Mouse (Mus musculus) embryonic facial prominence, embryonic 15.5 days (tissue): ENCODE measurements around the gene Gm45521. TPM values are rescaled to one million over a fixed set of nuclear protein-coding genes. Genes with fewer than 3 reads are reported as not detected.
"Not testable (repeated sequence)": the region's sequence is repeated elsewhere in the genome, so short reads cannot be mapped to it uniquely, and the experiment has no call there.

ENCODE experiments used
- ATAC-seq: fragments of 200-750 bp; cut with Nextera tagmentation; 2 replicates; pipeline ENCODE4 v1.8.0; 2017; ENCODE audit warnings: low read depth, moderate TSS enrichment; ENCODE audit not compliant: insufficient number of reproducible peaks, low FRiP score, low TSS enrichment
- H3K27ac ChIP-seq: fragments of 300-500 bp; sonication (generic); replicated peaks from 2 replicates; pipeline ENCODE4 v1.5.1; 2015; ENCODE audit warnings: mild to moderate bottlenecking, inconsistent platforms
- H3K27me3 ChIP-seq: fragments of 300-500 bp; sonication (generic); 2 replicates; pipeline ENCODE4 v1.6.1; 2015; ENCODE audit warnings: inconsistent platforms
- H3K36me3 ChIP-seq: fragments of 300-500 bp; sonication (generic); 2 replicates; pipeline ENCODE4 v1.6.1; 2015; ENCODE audit warnings: mild to moderate bottlenecking, inconsistent platforms
- H3K4me1 ChIP-seq: fragments of 300-500 bp; sonication (generic); 2 replicates; pipeline ENCODE4 v1.6.1; 2015; ENCODE audit warnings: inconsistent platforms
- H3K4me2 ChIP-seq: fragments of 300-500 bp; sonication (generic); replicated peaks from 2 replicates; pipeline ENCODE4 v1.6.1; 2015; ENCODE audit warnings: mild to moderate bottlenecking, inconsistent platforms
- H3K4me3 ChIP-seq: fragments of 300-500 bp; sonication (generic); replicated peaks from 2 replicates; pipeline ENCODE4 v1.5.1; 2015; ENCODE audit warnings: mild to moderate bottlenecking, inconsistent platforms
- H3K9ac ChIP-seq: fragments of 300-500 bp; sonication (generic); 2 replicates; pipeline ENCODE4 v1.6.1; 2015; ENCODE audit warnings: inconsistent platforms
- H3K9me3 ChIP-seq: fragments of 300-500 bp; sonication (generic); replicated peaks from 2 replicates; pipeline ENCODE4 v1.6.1; 2016; ENCODE audit warnings: inconsistent platforms
- WGBS: fragments of 180-500 bp; shearing (Covaris S2); methylation state at CpG from one replicate; pipeline ENCODE4 v1.1.7; 2015; 5-methylcytosine and 5-hydroxymethylcytosine counted together
- polyA plus RNA-seq: library from polyadenylated mRNA; unstranded; fragments of >200 nt; fragmentation: Nextera tagmentation; extraction: Ambion mirVana; gene quantifications from 2 replicates; pipeline ENCODE4 v1.2.1, GENCODE M21; 2015

Gene Gm45521
- polyA plus RNA-seq, 1 experiment from 2014 or later: not detected

DNA sequence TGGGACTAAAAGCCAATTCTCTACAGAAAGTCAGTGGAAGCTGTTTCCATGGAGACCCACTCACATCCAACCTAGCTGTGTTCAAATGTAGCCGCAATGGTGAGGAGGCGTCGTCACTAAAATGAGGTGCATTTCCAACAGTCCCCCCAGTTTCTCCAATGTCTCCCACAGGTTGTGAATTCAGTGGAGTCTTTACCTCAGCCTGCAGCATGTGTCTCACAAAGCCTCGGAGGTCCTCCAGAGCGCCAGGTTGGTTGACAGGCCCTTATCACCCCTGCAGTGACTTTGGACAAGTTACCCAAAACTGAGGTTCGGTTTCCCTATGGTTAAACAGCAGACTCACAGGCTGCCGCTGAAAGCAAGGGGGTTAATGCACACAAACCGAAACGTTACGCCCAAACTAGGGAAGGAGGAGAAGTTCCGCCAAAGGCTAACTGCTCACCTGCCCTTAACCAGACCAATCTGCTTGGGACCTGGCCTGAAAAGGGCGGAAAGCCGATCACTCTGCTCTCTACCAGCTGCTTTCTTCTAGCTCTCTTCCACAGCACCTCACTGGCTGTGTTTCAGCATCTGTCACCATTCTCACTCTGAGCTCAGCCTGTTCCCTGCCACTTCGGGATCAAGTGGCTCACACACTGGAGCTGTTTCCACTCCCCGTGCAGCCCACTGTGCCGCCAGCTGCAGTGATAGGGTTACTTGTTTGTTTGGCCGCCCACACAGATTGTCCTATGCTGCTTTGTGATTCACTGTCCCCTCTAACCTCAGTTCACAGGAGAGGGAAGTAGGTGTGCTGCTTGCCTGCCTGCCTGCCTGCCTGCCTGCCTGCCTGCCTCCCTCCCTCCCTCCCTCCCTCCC is 44.0 kb downstream of the Gm45521 start:
- ATAC-seq: no peak
- H3K9ac ChIP-seq: no peak overlapping the region
- H3K9me3 ChIP-seq: no peaks in the 10 kb centered on the region
- no peak overlapping the region for H3K4me3 ChIP-seq
- H3K27me3 ChIP-seq: peaks cover 19% of the 10 kb centered on the region; the same call in 1 of the 2 replicates
- no peak overlapping the region for H3K4me2 ChIP-seq
- no peaks in the 10 kb centered on the region for H3K36me3 ChIP-seq
- WGBS: 29% methylated on average over 17 of the region's 17 CpGs
- H3K27ac ChIP-seq: no peak overlapping the region
- peaks cover 20% of the 10 kb centered on the region for H3K4me1 ChIP-seq

GRCm38 (mm10) chr14:8002432-8003092 is 45.5 kb downstream of the Gm45521 start, which contains the start of gene Abhd6:
Abhd6 (plus strand) TSS chr14:8002902.
- peak; percentile 79 for ATAC-seq
- H3K27ac ChIP-seq: peak within 1 kb of the TSS; percentile 41; the same call in 1 of the 2 replicates
- H3K9me3 ChIP-seq: no peaks in the 10 kb centered on the region
- peaks cover 19% of the 10 kb centered on the region; the same call in 1 of the 2 replicates for H3K27me3 ChIP-seq
- H3K4me3 ChIP-seq: peak within 1 kb of the TSS; percentile 66
- 1% methylated on average over 38 of the region's 38 CpGs for WGBS
- H3K36me3 ChIP-seq: no peaks in the 10 kb centered on the region
- H3K9ac ChIP-seq: peak within 1 kb of the TSS; percentile 50
- peak within 1 kb of the TSS; percentile 77 for H3K4me2 ChIP-seq
- H3K4me1 ChIP-seq: peaks cover 16% of the 10 kb centered on the region

DNA sequence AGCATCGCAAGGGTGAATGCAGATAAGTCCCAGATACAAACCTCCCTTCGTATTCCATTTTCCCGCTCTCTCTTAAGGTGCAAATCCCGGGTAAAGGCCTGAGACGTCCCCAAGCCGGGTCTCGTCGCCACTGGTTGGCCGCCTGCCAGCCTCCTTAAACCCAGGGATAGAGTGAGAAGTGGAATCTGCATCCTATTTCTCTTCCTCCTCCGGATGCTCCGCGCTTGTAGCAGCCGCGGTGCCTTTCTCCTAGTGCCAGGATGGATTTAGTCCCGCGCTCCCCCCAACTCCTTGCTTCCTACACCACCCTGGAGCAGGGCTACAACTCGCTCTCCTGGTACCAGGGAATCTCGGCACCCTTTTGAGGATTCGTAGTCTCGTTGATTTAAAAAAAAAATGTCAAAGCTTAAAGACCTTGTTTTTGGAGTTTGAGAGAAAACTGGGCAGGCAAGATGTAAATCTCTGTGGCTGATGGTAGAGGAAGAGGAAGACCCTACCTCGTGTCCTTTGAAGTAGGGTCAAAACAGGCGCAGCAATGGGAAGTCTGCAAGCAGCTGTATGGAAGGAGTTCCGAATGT is 46.1 kb downstream of the Gm45521 start:
- H3K4me2 ChIP-seq: peak overlapping the region; percentile 77
- H3K9ac ChIP-seq: peak overlapping the region; percentile 50
- ATAC-seq: peak; percentile 26
- no peaks in the 10 kb centered on the region for H3K36me3 ChIP-seq
- peaks cover 22% of the 10 kb centered on the region for H3K4me1 ChIP-seq
- H3K9me3 ChIP-seq: no peaks in the 10 kb centered on the region
- peaks cover 19% of the 10 kb centered on the region; the same call in 1 of the 2 replicates for H3K27me3 ChIP-seq
- H3K27ac ChIP-seq: peak overlapping the region; percentile 41; the same call in 1 of the 2 replicates
- under 1% methylated on average over 23 of the region's 23 CpGs for WGBS
- H3K4me3 ChIP-seq: peak overlapping the region; percentile 66

DNA sequence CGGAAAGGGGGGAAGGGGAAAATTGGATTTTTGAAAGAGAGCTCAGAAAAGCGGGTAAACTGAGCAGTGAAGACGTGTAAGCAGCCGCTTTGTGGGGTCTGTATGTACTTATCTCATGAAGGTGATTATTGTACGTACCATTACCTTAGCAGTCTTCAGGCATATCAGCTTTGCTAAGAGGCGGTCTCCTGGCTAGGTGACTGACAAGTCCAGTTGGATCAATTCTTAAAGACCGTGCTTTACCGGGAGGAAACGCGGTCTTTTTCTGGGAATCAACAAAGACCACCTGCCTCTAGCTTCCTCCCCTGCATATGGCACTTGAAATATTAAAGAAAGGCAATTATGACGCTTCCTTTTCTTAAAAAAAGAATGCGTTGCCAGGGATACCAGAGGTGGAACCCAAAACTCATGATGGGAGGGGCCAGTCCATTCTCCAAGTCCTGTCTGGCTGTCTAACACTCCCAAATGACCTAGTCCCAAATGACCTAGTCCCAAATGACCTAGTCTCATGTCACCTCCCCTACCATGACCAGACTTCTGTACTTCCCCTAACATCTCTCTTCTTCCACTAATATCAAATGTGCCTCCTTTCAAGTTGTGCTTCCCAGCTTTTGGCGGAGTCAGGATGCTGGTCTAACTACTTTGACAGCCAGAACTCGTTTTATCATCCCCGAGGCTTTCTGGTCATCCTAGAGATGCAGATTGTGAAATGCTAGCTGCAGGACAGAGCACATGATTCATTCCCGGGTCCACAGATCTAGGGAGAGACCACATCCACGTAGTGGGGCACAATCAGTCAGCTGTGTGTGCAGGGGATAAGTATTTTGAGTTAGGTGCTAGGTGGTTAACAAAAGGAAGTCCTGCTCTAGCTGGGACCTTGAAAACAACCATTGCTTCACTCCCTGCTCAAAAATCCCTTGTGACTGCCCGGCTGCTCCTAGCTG is 46.9 kb downstream of the Gm45521 start:
- 38% methylated on average over 18 of the region's 18 CpGs for WGBS
- H3K36me3 ChIP-seq: no peaks in the 10 kb centered on the region
- peak overlapping the region; percentile 66 for H3K4me3 ChIP-seq
- peak overlapping the region; percentile 77 for H3K4me2 ChIP-seq
- no peaks in the 10 kb centered on the region for H3K9me3 ChIP-seq
- H3K27me3 ChIP-seq: peaks cover 19% of the 10 kb centered on the region; the same call in 1 of the 2 replicates
- H3K4me1 ChIP-seq: peaks cover 22% of the 10 kb centered on the region
- no peak overlapping the region for H3K27ac ChIP-seq
- peak overlapping the region; percentile 50; the same call in 1 of the 2 replicates for H3K9ac ChIP-seq
- no peak for ATAC-seq

DNA sequence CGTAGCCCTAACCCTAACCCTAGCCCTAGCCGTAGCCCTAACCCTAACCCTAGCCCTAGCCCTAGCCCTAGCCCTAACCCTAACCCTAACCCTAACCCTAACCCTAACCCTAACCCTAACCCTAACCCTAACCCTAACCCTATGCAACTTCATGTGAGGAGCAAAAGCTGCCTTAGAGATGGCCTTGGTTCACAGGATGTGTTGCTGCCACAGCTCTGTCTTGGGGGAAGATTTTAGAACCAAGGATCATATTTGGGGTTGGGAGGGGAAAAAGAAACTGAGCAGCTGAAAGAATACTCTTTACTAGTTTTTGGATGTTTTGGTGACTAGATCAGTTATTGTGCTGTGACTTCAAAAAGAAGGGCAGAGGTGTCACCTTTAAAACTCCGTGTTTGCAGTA is 49.0 kb downstream of the Gm45521 start:
- peaks cover 22% of the 10 kb centered on the region for H3K4me1 ChIP-seq
- not testable (repeated sequence) for H3K9ac ChIP-seq, H3K4me2 ChIP-seq, H3K27ac ChIP-seq, H3K4me3 ChIP-seq, H3K9me3 ChIP-seq, H3K36me3 ChIP-seq, H3K27me3 ChIP-seq, ATAC-seq
- 60% methylated on average over 3 of the region's 3 CpGs for WGBS

DNA sequence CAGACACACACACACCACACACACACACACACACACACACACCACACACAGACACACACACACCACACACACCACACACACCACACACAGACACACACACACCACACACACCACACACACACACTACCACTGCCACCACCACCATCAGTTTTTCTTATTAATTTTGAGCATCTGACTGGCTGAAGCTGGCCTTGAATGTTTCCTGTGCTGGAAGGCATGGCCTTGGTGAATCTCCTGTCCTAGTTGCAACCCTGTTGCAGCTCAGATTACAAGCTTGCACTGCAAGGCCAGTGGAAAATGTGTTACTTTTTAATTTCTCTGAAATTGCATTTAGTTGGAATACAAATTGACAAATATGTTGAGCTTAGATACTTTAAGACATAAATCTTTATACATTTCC is 50.0 kb downstream of the Gm45521 start:
- H3K36me3 ChIP-seq: no peaks in the 10 kb centered on the region
- no peak overlapping the region for H3K4me3 ChIP-seq
- no peak overlapping the region for H3K4me2 ChIP-seq
- H3K9ac ChIP-seq: no peak overlapping the region
- no peak overlapping the region for H3K27ac ChIP-seq
- H3K4me1 ChIP-seq: peaks cover 22% of the 10 kb centered on the region
- no peaks in the 10 kb centered on the region for H3K9me3 ChIP-seq
- ATAC-seq: no peak
- peaks cover under 1% of the 10 kb centered on the region; the same call in 1 of the 2 replicates for H3K27me3 ChIP-seq

GRCm38 (mm10) chr14:8007486-8007885 is 50.4 kb downstream of the Gm45521 start:
- no peaks in the 10 kb centered on the region for H3K27me3 ChIP-seq
- H3K36me3 ChIP-seq: no peaks in the 10 kb centered on the region
- no peak overlapping the region for H3K4me2 ChIP-seq
- no peak overlapping the region for H3K9ac ChIP-seq
- H3K9me3 ChIP-seq: no peaks in the 10 kb centered on the region
- H3K27ac ChIP-seq: peak overlapping the region; percentile 36; the same call in 1 of the 2 replicates
- no peak for ATAC-seq
- WGBS: 45% methylated on average over 2 of the region's 2 CpGs
- peaks cover 18% of the 10 kb centered on the region for H3K4me1 ChIP-seq
- H3K4me3 ChIP-seq: no peak overlapping the region

DNA sequence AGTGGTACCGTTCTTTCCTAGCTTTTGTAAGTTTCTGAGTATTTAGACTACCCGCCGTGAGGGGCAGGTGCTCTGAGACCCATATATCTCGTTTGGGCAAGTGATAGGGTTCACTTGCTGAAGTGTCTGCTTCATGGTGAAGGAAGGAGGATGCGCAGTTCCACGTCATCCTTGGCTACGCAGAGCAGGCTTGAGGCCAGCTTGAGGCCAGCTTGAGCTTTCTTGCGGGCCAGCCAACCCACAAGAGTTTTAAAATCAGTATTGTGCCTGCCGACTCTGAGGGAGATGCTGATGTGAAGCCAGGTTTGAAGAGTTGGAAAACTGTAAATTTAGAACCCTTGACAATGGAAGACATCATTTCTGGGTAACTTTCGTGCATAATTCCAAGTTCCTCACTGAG is 50.8 kb downstream of the Gm45521 start:
- Histone ChIP-seq H3K27ac (peak overlapping the region; percentile 36; the same call in 1 of the 2 replicates), H3K4me3 (no peak overlapping the region), H3K9ac (no peak overlapping the region), H3K9me3 (no peaks in the 10 kb centered on the region), H3K4me2 (no peak overlapping the region), H3K4me1 (peaks cover 21% of the 10 kb centered on the region), H3K36me3 (no peaks in the 10 kb centered on the region), H3K27me3 (no peaks in the 10 kb centered on the region)
- no peak for ATAC-seq
- WGBS: 82% methylated on average over 10 of the region's 10 CpGs
